Mouse (Mus musculus) cerebellum, postnatal 14 days (tissue): ENCODE results near the gene Slco2a1.
A peak's percentile ranks its signal among the peaks of the same experiment; 100 is the strongest.

Experiments used
- DNase-seq, 2 experiments: peaks; one replicate each; pipeline ENCODE4 v3.0.0; 2021; ENCODE audit warnings: mixed read lengths in 2 of 2

Slco2a1 gene

DNA sequence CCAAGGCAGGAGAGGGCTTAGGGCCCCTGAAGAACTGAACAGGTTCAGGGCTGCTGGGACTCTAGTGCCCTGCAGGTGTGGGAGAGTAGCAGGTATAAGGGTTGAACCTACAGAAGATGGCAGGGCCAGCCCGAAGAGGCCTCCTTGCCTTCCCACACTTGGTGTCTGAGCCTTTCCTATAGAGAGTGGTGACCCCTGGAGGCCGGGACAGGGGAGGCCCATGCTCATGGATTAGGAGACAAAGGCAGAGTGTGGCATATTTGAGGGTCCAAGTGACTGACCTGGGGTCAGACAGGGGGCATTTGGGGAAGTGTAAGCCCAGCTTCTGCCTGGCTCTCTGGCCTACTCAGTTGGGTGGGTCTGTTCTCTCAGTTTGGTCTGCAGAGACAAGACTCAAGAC is 131.7 kb downstream of the Slco2a1 start:
- no peak for DNase-seq

- no peak for DNase-seq
Observed at GRCm38 (mm10) chr9:103121546-103121945, 133.0 kb downstream of the Slco2a1 start.

DNA sequence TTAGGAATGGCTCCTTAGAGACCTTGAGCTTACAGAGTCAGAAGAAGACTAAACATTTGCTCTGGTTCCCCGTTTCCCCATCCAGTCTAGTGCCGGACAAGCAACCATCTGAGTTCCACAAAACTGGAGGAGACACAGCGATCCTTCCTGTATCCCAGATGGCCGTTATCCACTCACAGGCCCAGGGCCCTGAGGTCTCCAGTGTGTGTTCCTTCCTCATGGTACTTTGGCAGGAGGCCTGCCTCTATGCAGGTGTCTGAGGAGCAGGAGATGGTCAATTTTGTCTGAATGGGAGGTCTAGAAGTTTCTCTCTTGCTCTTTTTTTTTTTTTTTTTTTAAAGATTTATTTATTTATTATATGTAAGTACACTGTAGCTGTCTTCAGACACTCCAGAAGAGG is 136.2 kb downstream of the Slco2a1 start:
- DNase-seq = peak in 1 of 2 experiments; percentile 20

DNA sequence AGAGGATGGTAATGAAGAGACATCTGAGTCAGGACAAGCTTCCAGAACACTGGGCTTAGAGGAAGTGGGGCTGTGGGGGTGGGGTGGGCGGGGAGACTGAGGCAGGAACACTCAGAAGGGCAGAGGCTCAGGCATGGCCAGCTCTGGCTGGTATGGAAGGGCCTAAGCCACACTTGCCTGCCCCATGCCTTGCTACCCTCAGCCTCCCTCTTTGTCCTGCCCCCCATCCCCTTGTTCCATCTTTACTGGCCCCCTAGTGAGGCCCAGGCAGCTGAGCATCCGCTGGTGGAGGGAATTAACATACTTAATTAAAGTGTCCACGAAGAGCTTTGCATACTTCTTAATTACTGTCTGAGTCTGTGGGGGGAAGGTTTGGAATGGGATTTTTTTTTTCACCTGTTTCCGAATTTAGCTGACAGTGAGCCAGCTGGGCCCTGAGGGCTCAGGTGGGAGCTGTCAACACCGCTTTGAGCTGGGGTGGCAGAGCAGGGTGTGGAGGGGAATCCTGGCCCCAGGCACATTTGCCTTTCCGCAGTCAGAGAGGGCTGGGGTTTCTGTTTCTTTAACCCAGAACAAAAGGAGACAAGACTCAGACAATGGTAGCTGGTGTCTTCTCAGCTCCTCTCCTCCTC is 145.1 kb downstream of the Slco2a1 start:
- peak in 1 of 2 experiments; percentile 19 for DNase-seq

GRCm38 (mm10) chr9:103134450-103135030 is 146.0 kb downstream of the Slco2a1 start:
- DNase-seq = peak in 1 of 2 experiments; percentile 26

DNA sequence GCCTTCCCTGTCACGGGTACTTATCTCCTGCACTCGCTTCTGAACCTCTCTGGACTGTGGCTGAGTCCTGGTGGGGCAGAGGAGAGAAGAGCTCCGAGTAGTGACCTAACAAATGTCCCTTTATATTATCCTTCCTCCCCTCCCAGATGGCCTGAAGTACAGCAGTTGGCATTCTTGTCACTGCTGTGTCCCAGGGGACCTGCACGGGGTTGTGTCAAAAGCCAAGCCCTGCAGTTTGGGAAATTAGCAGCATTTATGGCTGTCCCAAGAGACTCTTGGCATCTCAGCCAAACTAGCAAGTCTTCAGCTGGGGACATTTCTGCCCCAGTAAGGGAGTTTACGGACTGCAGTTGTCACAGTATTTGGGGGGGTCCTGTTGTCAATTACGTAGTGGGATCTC is 151.0 kb downstream of the Slco2a1 start:
- no peak for DNase-seq

- DNase-seq = no peak
Observed at GRCm38 (mm10) chr9:103140384-103140783, 151.9 kb downstream of the Slco2a1 start.

DNA sequence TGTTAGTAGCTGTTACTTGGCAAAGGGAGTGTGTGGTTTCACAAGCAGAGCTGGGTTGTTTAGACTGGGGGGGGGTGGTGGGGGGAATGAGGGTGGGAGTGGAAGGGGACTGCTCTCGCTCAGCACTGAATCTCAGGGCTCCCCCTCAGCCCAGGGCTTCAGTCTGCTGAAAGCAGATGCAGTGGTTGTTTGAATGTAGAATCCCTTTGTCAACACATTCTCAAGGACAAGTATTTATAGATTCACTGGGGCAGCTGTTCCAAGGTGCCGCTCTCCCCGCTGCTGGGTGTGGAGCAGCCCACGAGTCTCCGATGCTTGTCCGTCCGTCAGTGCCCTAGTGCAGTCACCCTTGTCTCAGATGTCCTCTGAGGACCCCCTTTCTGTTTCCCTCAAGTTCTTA is 152.8 kb downstream of the Slco2a1 start:
- no peak for DNase-seq

GRCm38 (mm10) chr9:103143881-103144280 is 155.4 kb downstream of the Slco2a1 start:
- no peak for DNase-seq

GRCm38 (mm10) chr9:103145351-103145750 is 156.8 kb downstream of the Slco2a1 start:
- no peak for DNase-seq
